Mouse (Mus musculus) liver, embryonic 12.5 days (tissue): ENCODE results near the gene Pim3. TPM values are rescaled to one million over a fixed set of nuclear protein-coding genes. Genes with fewer than 3 reads are reported as not detected.
"Not testable (repeated sequence)": the region's sequence is repeated elsewhere in the genome, so short reads cannot be mapped to it uniquely, and the experiment has no call there.

Source experiments
- ATAC-seq: fragments of 200-750 bp; cut with Nextera tagmentation; 2 replicates; pipeline ENCODE4 v1.8.0; 2017; ENCODE audit warnings: moderate number of reproducible peaks, mild to moderate bottlenecking, moderate library complexity
- H3K27ac ChIP-seq: fragments of 300-500 bp; sonication (generic); 2 replicates; pipeline ENCODE4 v1.5.1; 2016; ENCODE audit warnings: mild to moderate bottlenecking
- H3K27me3 ChIP-seq: fragments of 300-500 bp; sonication (generic); replicated peaks from 2 replicates; pipeline ENCODE4 v1.6.1; 2016; ENCODE audit warnings: mild to moderate bottlenecking, moderate library complexity
- H3K36me3 ChIP-seq: fragments of 300-500 bp; sonication (generic); 2 replicates; pipeline ENCODE4 v1.6.1; 2016; ENCODE audit warnings: mild to moderate bottlenecking, moderate library complexity
- H3K4me1 ChIP-seq: fragments of 300-500 bp; sonication (generic); 2 replicates; pipeline ENCODE4 v1.6.1; 2016
- H3K4me2 ChIP-seq: fragments of 300-500 bp; sonication (generic); 2 replicates; pipeline ENCODE4 v1.6.1; 2016; ENCODE audit warnings: mild to moderate bottlenecking, moderate library complexity
- H3K4me3 ChIP-seq: fragments of 300-500 bp; sonication (generic); 2 replicates; pipeline ENCODE4 v1.5.1; 2016; ENCODE audit warnings: mild to moderate bottlenecking, moderate library complexity
- H3K9ac ChIP-seq: fragments of 300-500 bp; sonication (generic); 2 replicates; pipeline ENCODE4 v1.6.1; 2016; ENCODE audit warnings: mild to moderate bottlenecking, moderate library complexity
- H3K9me3 ChIP-seq: fragments of 300-500 bp; sonication (generic); replicated peaks from 2 replicates; pipeline ENCODE4 v1.6.1; 2016; ENCODE audit warnings: mild to moderate bottlenecking, moderate library complexity
- WGBS: fragments of 180-500 bp; shearing (Covaris S2); methylation state at CpG from one replicate; pipeline ENCODE4 v1.1.7; 2016; ENCODE audit not compliant: insufficient replicate concordance; 5-methylcytosine and 5-hydroxymethylcytosine counted together
- polyA plus RNA-seq: library from polyadenylated mRNA; unstranded; fragments of >200 nt; fragmentation: Nextera tagmentation; extraction: Ambion mirVana; gene quantifications from 2 replicates; pipeline ENCODE4 v1.2.1, GENCODE M21; 2016

The Pim3 gene
- 22.5 and 23.5 TPM in 2 replicates for polyA plus RNA-seq

DNA sequence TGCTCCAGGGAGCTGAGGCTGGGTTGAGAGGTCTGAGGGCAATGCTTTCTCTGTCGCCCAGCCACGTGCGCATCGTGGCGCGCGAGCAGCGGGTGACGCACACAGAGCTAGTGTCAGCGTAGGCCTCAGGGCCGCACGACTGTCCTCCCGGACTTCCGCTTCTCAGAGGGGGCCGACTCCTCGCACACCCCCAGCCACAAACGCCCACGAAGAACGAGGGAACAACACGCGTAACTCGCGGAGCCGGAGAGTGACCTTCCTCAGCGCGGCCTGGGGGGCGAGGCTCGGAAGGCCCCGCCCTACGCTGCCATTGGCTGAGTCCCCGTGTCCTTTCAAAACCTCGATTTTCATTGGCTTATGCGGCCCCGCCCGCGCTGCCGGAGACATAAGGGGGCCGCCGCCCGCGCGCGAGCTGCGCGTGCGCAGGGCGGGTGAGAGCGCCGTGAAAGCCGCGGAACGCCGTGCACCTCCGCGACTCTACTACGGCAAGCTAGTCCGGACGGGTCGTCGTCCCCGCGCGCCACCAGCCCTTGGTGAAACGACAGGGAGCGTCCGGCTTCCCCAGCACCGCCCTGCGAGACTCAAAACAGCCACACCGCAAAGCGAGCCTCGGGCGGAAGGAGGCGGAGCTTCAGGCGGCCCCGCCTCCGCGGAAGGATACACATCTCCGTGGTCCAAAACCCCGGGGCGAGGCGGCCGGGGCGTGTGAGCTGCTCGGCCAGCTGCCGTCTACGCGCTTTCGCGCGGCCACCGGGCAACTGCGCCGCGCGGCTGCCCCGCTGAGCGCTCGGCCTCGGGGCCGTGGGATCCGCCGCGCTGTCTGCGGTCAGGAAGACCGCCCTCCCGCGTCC lies at the start of gene Pim3:
Gene Pim3, plus strand, starts transcription at position 415 of the 851 bp plus-strand sequence.
- Histone ChIP-seq H3K4me1 (peaks cover 62% of the 10 kb centered on the region), H3K27ac (peak within 1 kb of the TSS; percentile 82), H3K27me3 (peaks cover 9% of the 10 kb centered on the region), H3K4me3 (peak within 1 kb of the TSS; percentile 71), H3K4me2 (peak within 1 kb of the TSS; percentile 98), H3K9ac (peak within 1 kb of the TSS; percentile 80), H3K9me3 (no peaks in the 10 kb centered on the region), H3K36me3 (peaks cover 26% of the 10 kb centered on the region)
- under 1% methylated on average over 104 of the region's 107 CpGs for WGBS
- ATAC-seq: peak; percentile 87

- Histone ChIP-seq H3K4me3 (no peak overlapping the region), H3K36me3 (peaks cover 70% of the 10 kb centered on the region), H3K27ac (no peak overlapping the region), H3K27me3 (no peaks in the 10 kb centered on the region), H3K9me3 (no peaks in the 10 kb centered on the region), H3K4me2 (no peak overlapping the region), H3K9ac (no peak overlapping the region), H3K4me1 (peaks cover 8% of the 10 kb centered on the region)
- no peak for ATAC-seq
- 87% methylated on average over 3 of the region's 3 CpGs for WGBS
Observed at GRCm38 (mm10) chr15:88813262-88813661, 48.7 kb upstream of the Pim3 start.

DNA sequence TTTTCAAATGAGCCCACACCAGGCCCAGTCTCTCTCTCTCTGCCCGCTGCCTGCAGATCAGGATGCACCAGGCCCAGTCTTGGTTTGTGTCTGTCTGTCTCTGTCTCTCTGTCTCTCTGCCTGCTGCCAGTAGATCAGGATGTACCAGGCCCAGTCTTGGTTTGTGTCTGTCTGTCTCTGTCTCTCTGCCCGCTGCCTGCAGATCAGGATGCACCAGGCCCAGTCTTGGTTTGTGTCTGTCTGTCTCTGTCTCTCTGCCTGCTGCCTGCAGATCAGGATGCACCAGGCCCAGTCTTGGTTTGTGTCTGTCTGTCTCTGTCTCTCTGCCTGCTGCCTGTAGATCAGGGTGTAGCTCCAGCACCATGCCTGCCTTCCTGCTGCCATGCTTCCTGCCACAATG lies 48.1 kb upstream of the Pim3 start:
- Histone ChIP-seq H3K36me3 (peaks cover 64% of the 10 kb centered on the region), H3K4me1 (peaks cover 14% of the 10 kb centered on the region)
- H3K4me3 ChIP-seq, H3K9me3 ChIP-seq, H3K27me3 ChIP-seq, H3K4me2 ChIP-seq, H3K27ac ChIP-seq, ATAC-seq, H3K9ac ChIP-seq: not testable (repeated sequence)
- 72% methylated on average over 2 of the region's 2 CpGs for WGBS

DNA sequence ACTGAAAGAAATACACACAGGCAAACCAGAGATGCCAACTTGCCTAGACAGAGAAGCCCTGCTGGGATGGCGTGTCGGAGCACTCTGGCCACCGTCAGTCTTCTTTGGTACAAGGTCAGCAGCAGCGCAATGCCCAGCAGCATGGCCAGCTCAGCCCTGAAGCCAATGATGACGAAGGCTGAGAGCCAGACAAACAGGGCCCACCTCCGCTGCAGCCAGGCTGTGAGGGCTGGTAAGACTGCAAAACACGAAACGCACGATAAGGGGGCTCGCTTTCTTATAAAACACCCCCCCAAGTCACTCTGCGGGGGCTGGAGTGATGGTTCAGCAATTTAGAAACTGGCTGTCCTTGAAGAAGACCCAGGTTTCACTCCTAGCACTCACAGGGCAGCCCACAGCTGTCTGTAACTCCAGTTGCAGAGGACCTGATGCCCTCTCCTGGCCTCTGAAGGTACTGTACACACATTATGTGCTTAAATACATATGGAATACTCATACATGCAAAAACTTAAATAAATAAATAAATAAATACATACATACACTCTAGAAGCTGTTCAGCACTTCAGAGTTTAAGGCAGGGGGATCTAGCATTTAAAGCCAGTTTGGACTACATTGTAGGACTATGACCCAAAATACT lies 47.5 kb upstream of the Pim3 start:
- Histone ChIP-seq H3K4me1 (peaks cover 14% of the 10 kb centered on the region), H3K4me2 (no peak overlapping the region), H3K27me3 (no peaks in the 10 kb centered on the region), H3K27ac (no peak overlapping the region), H3K36me3 (peaks cover 61% of the 10 kb centered on the region), H3K4me3 (no peak overlapping the region), H3K9me3 (no peaks in the 10 kb centered on the region), H3K9ac (no peak overlapping the region)
- 90% methylated on average over 11 of the region's 11 CpGs for WGBS
- no peak for ATAC-seq

GRCm38 (mm10) chr15:88815196-88815700 lies 46.7 kb upstream of the Pim3 start:
- no peak overlapping the region for H3K4me2 ChIP-seq
- no peak overlapping the region for H3K27ac ChIP-seq
- peaks cover 18% of the 10 kb centered on the region for H3K4me1 ChIP-seq
- ATAC-seq: no peak
- H3K9me3 ChIP-seq: no peaks in the 10 kb centered on the region
- H3K4me3 ChIP-seq: no peak overlapping the region
- no peaks in the 10 kb centered on the region for H3K27me3 ChIP-seq
- 60% methylated on average over 6 of the region's 6 CpGs for WGBS
- H3K36me3 ChIP-seq: peaks cover 56% of the 10 kb centered on the region
- H3K9ac ChIP-seq: no peak overlapping the region

DNA sequence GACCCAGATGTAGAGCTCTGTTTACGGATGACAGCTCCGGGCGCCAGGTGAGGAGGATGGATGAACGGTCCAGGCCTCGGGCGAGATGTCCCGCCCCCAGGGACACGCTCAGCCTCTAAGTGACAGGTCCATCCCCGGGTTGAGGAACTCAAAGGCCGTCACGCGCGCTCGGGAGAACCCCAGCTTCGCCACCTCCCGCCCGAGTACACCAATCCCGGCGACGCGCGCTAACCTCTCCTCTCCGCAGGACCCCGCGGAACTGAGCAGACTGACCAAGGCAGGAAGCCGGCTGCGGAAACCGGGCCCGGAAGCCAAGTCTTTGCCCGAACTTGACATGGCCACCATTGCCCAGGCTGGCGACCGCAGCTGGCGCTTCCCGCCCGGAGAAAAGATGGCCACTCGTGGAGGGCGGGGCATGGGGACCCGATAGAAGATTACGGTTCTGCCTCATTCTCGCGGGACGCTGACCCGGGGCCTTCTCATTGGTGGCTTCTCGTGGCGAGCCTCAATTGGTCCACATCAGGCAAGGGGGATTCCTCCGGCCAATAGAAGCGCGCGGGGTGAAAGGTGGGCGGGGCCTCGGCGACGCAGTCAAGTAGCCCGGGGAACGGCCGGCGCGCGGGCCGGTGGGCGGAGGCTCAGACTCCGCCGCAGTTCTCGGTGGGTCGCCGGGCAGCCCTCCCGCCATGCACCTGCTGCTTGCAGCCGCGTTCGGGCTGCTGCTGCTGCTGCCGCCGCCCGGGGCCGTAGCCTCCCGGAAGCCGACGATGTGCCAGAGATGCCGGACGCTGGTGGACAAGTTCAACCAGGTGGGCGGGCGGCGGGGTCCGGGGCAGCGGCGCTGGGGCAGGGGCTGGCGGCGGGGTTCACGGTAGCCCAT lies 42.7 kb upstream of the Pim3 start, which contains the start of the genes Alg12 and Creld2:
Gene Alg12, minus strand, starts transcription at position 293 of the 880 bp plus-strand sequence.
Gene Creld2, plus strand, starts transcription at position 621 of the 880 bp plus-strand sequence.
- Histone ChIP-seq H3K4me2 (peak within 1 kb of the TSS; percentile 97), H3K27ac (peak within 1 kb of the TSS; percentile 80), H3K4me3 (peak within 1 kb of the TSS; percentile 89), H3K4me1 (peaks cover 27% of the 10 kb centered on the region), H3K36me3 (peaks cover 58% of the 10 kb centered on the region), H3K27me3 (no peaks in the 10 kb centered on the region), H3K9me3 (no peaks in the 10 kb centered on the region), H3K9ac (peak within 1 kb of the TSS; percentile 93)
- 2% methylated on average over 87 of the region's 88 CpGs for WGBS
- ATAC-seq: peak; percentile 99

DNA sequence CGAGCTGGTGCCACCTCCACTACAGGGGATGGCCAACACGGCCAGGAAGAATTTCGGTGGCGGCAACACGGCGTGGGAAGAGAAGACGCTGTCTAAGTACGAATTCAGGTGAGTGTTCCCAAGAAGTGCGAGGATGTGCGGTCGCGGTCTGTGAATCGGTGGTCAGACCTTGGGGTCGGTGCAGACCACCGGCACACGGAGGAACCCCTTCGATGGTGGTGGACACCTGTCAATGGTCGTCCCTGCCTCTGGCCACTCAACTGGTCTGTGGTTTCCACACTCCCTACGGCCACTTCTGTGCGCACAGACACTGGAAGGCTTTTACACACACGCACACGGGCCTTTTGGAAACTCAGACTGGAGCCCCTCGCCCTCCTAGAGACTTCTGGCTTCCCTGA lies 42.1 kb upstream of the Pim3 start:
- no peak for ATAC-seq
- Histone ChIP-seq H3K9ac (peak overlapping the region; percentile 93), H3K27ac (peak overlapping the region; percentile 70), H3K4me3 (peak overlapping the region; percentile 89), H3K27me3 (no peaks in the 10 kb centered on the region), H3K36me3 (peaks cover 58% of the 10 kb centered on the region), H3K4me2 (peak overlapping the region; percentile 97), H3K9me3 (no peaks in the 10 kb centered on the region), H3K4me1 (peaks cover 27% of the 10 kb centered on the region)
- WGBS: 1% methylated on average over 23 of the region's 23 CpGs

DNA sequence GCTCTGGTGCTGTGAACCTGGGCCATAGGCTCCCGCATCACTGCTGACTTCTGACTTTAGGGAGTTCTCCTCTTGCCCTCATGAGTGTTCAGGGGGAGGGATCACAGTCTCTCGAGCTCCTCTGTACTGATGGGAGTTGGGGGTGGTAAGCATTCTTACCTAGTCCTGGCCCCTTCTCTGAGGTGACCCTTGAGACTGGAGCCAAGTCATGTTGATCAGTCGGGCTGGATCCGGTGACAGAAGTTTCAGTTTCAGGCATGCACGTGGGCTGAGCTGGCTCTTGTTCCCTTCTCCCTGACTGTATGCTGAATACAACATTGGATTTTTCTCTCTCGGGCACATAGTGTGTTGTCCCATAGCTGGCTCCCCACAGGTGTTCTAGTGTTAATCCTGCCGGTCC lies 40.6 kb upstream of the Pim3 start:
- Histone ChIP-seq H3K9me3 (no peaks in the 10 kb centered on the region), H3K4me1 (peaks cover 27% of the 10 kb centered on the region), H3K4me3 (no peak overlapping the region), H3K27me3 (no peaks in the 10 kb centered on the region), H3K27ac (no peak overlapping the region), H3K36me3 (peaks cover 58% of the 10 kb centered on the region), H3K4me2 (no peak overlapping the region), H3K9ac (no peak overlapping the region)
- no peak for ATAC-seq
- 76% methylated on average over 7 of the region's 7 CpGs for WGBS

- 85% methylated on average over 7 of the region's 7 CpGs for WGBS
- Histone ChIP-seq H3K27ac (no peak overlapping the region), H3K36me3 (peaks cover 62% of the 10 kb centered on the region), H3K4me1 (peaks cover 26% of the 10 kb centered on the region), H3K4me3 (no peak overlapping the region), H3K9ac (no peak overlapping the region), H3K4me2 (no peak overlapping the region), H3K9me3 (no peaks in the 10 kb centered on the region), H3K27me3 (no peaks in the 10 kb centered on the region)
- no peak for ATAC-seq
Observed at GRCm38 (mm10) chr15:88822513-88822912, 39.5 kb upstream of the Pim3 start.

DNA sequence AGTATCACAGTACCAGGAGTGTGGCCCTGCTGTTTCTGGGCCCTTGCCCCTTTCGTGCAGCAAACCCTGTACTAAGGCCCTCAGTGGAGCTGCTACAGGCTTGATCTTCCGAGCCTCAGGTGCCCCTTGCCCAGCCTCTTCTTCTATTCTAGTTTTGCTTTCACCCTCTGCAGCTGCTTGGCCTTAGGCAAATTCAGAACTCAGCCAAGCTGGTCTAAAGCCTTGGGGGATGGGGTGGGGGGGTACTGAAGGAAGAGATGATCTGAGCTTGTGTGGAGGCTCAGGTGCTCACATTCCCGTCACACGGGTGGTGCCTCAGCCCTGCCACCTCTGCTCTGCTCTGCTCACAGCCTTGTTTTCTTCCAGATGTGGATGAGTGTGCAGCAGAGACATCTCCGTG lies 38.6 kb upstream of the Pim3 start:
- Histone ChIP-seq H3K27ac (no peak overlapping the region), H3K9me3 (no peaks in the 10 kb centered on the region), H3K36me3 (peaks cover 61% of the 10 kb centered on the region), H3K4me2 (no peak overlapping the region), H3K9ac (no peak overlapping the region), H3K4me3 (no peak overlapping the region), H3K4me1 (peaks cover 22% of the 10 kb centered on the region), H3K27me3 (no peaks in the 10 kb centered on the region)
- ATAC-seq: no peak
- 80% methylated on average over 5 of the region's 5 CpGs for WGBS

DNA sequence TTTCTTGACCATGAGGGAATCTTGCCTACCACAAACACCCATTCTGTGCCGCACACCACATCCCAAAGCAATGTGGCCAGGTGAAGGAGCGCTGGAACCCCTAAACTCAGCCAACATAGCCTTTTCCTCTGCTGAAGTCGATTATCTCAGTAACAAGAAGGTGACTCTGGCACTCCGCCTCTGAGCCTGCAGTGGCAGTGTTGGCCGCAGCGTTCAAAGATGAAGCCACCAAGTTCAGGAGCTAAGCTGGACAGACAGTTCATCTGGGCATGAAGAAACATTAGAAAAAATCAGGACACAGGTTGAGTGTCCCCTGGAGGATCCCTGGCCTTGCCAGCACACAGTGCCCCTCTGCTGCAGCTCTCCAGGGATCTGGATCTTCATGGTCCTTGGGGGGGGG lies 34.5 kb upstream of the Pim3 start:
- no peak overlapping the region for H3K27ac ChIP-seq
- H3K9me3 ChIP-seq: no peaks in the 10 kb centered on the region
- ATAC-seq: no peak
- H3K9ac ChIP-seq: no peak overlapping the region
- H3K4me3 ChIP-seq: no peak overlapping the region
- H3K27me3 ChIP-seq: no peaks in the 10 kb centered on the region
- H3K4me1 ChIP-seq: peaks cover 10% of the 10 kb centered on the region; the same call in 1 of the 2 replicates
- no peak overlapping the region for H3K4me2 ChIP-seq
- H3K36me3 ChIP-seq: peaks cover 46% of the 10 kb centered on the region
- WGBS: 82% methylated on average over 6 of the region's 6 CpGs
